Mouse (Mus musculus): ENCODE data around the gene Nsmce3.

Nsmce3 gene

GRCm38 (mm10) chr7:64862978-64863377, 9.8 kb downstream of the Nsmce3 start:
- no peak for ATAC-seq (ENCODE audit: low TSS enrichment)

GRCm38 (mm10) chr7:64856526-64857082, 16.2 kb downstream of the Nsmce3 start:
- peak; percentile 85 for ATAC-seq (ENCODE audit: low TSS enrichment)

- peak; percentile 39; the same call in 1 of the 2 replicates for ATAC-seq (ENCODE audit: low TSS enrichment)
These were observed 16.8 kb downstream of the Nsmce3 start for GRCm38 (mm10) chr7:64855976-64856375.

GRCm38 (mm10) chr7:64855389-64855927, 17.3 kb downstream of the Nsmce3 start:
- no peak for ATAC-seq (ENCODE audit: low TSS enrichment)

GRCm38 (mm10) chr7:64850791-64851190, 22.0 kb downstream of the Nsmce3 start:
- ATAC-seq (ENCODE audit: low TSS enrichment) = no peak

GRCm38 (mm10) chr7:64847366-64847899, 25.4 kb downstream of the Nsmce3 start:
- no peak for ATAC-seq (ENCODE audit: low TSS enrichment)

- peak; percentile 44; the same call in 1 of the 2 replicates for ATAC-seq (ENCODE audit: low TSS enrichment)
These were observed 26.7 kb downstream of the Nsmce3 start for GRCm38 (mm10) chr7:64846061-64846460.

- no peak; the same call in 1 of the 2 replicates for ATAC-seq (ENCODE audit: low TSS enrichment)
These were observed 31.7 kb downstream of the Nsmce3 start for GRCm38 (mm10) chr7:64840946-64841659.

- no peak for ATAC-seq (ENCODE audit: low TSS enrichment)
These were observed 32.3 kb downstream of the Nsmce3 start for GRCm38 (mm10) chr7:64840576-64840895.

GRCm38 (mm10) chr7:64839801-64840575, 32.8 kb downstream of the Nsmce3 start:
- peak; percentile 84 for ATAC-seq (ENCODE audit: low TSS enrichment)

GRCm38 (mm10) chr7:64839281-64839680, 33.5 kb downstream of the Nsmce3 start:
- peak; percentile 20; the same call in 1 of the 2 replicates for ATAC-seq (ENCODE audit: low TSS enrichment)

GRCm38 (mm10) chr7:64830214-64830995, 42.4 kb downstream of the Nsmce3 start:
- no peak for ATAC-seq (ENCODE audit: low TSS enrichment)

GRCm38 (mm10) chr7:64821081-64821480, 51.7 kb downstream of the Nsmce3 start:
- no peak for ATAC-seq (ENCODE audit: low TSS enrichment)

GRCm38 (mm10) chr7:64819683-64820082, 53.1 kb downstream of the Nsmce3 start:
- no peak for ATAC-seq (ENCODE audit: low TSS enrichment)

Measured in frontal cortex, adult (tissue).